Mouse (Mus musculus) C2C12 (cell line): ENCODE data around the gene Shb.

Experiments used
- CTCF ChIP-seq: IDR thresholded peaks from one replicate; pipeline ENCODE4 v1.5.1; 2011; ENCODE audit not compliant: control insufficient read depth, insufficient read depth, insufficient read length
- MYOD1 ChIP-seq: IDR thresholded peaks from one replicate; pipeline ENCODE4 v1.6.1; 2011; ENCODE audit warnings: low read depth; ENCODE audit not compliant: control insufficient read depth, insufficient read length

GRCm38 (mm10) chr4:45477047-45477446, 55.2 kb downstream of the Shb start:
- TF ChIP-seq MYOD1: no peak
- no peak for TF ChIP-seq CTCF
